Mouse (Mus musculus) forebrain, embryonic 16.5 days (tissue): ENCODE results near the gene Ppp4c. TPM values are rescaled to one million over a fixed set of nuclear protein-coding genes. Genes with fewer than 3 reads are reported as not detected.
A peak's percentile ranks its signal among the peaks of the same experiment; 100 is the strongest.

Experiments used
- ATAC-seq: fragments of 200-750 bp; cut with Nextera tagmentation; 2 replicates; pipeline ENCODE4 v1.8.0; 2017; ENCODE audit warnings: mild to moderate bottlenecking, moderate library complexity
- H3K27ac ChIP-seq: fragments of 300-500 bp; sonication (generic); 2 replicates; pipeline ENCODE4 v1.5.1; 2014; ENCODE audit warnings: low read length, control low read depth
- H3K27me3 ChIP-seq: fragments of 300-500 bp; sonication (generic); replicated peaks from 2 replicates; pipeline ENCODE4 v1.6.1; 2014; ENCODE audit warnings: low read length; ENCODE audit not compliant: control insufficient read depth, insufficient read depth
- H3K36me3 ChIP-seq: fragments of 300-500 bp; sonication (generic); 2 replicates; pipeline ENCODE4 v1.6.1; 2014; ENCODE audit not compliant: control insufficient read depth, insufficient read depth
- H3K4me1 ChIP-seq: fragments of 300-500 bp; sonication (generic); replicated peaks from 2 replicates; pipeline ENCODE4 v1.6.1; 2014; ENCODE audit warnings: low read length; ENCODE audit not compliant: control insufficient read depth, insufficient read depth
- H3K4me2 ChIP-seq: fragments of 300-500 bp; sonication (generic); 2 replicates; pipeline ENCODE4 v1.6.1; 2014; ENCODE audit warnings: mild to moderate bottlenecking, low read length, control low read depth
- H3K4me3 ChIP-seq: fragments of 300-500 bp; sonication (generic); replicated peaks from 2 replicates; pipeline ENCODE4 v1.5.1; 2014; ENCODE audit warnings: mild to moderate bottlenecking, low read length, control low read depth
- H3K9ac ChIP-seq: fragments of 300-500 bp; sonication (generic); replicated peaks from 2 replicates; pipeline ENCODE4 v1.6.1; 2014; ENCODE audit warnings: low read depth, low read length, control low read depth
- H3K9me3 ChIP-seq: fragments of 300-500 bp; sonication (generic); 2 replicates; pipeline ENCODE4 v1.6.1; 2016; ENCODE audit warnings: low read length; ENCODE audit not compliant: control insufficient read depth
- WGBS: fragments of 180-500 bp; shearing (Covaris S2); extraction: QIAGEN DNeasy Blood & Tissue Kit; methylation state at CpG from one replicate; pipeline ENCODE4 v1.1.7; 2014; 5-methylcytosine and 5-hydroxymethylcytosine counted together
- polyA plus RNA-seq: library from polyadenylated mRNA; unstranded; fragments of >200 nt; fragmentation: Nextera tagmentation; extraction: Ambion mirVana; gene quantifications from 2 replicates; pipeline ENCODE4 v1.2.1, GENCODE M21; 2015

Gene Ppp4c
- polyA plus RNA-seq, result 196 and 202 TPM in 2 replicates

- Histone ChIP-seq H3K9me3 (no peaks in the 10 kb centered on the region), H3K4me1 (peaks cover 23% of the 10 kb centered on the region), H3K27ac (peak within 1 kb of the TSS; percentile 87), H3K27me3 (no peaks in the 10 kb centered on the region), H3K4me2 (peak within 1 kb of the TSS; percentile 94), H3K4me3 (peak within 1 kb of the TSS; percentile 88), H3K9ac (peak within 1 kb of the TSS; percentile 78), H3K36me3 (peaks cover 27% of the 10 kb centered on the region)
- under 1% methylated on average over 73 of the region's 83 CpGs for WGBS
- peak; percentile 96 for ATAC-seq
These were observed at the start of gene Ppp4c for GRCm38 (mm10) chr7:126791851-126792720. Gene Ppp4c, minus strand, starts transcription at chr7:126792496.

GRCm38 (mm10) chr7:126833294-126833693 lies 41.0 kb upstream of the Ppp4c start:
- Histone ChIP-seq H3K9ac (no peak overlapping the region), H3K4me2 (no peak overlapping the region), H3K27ac (no peak overlapping the region), H3K9me3 (no peaks in the 10 kb centered on the region), H3K36me3 (no peaks in the 10 kb centered on the region), H3K27me3 (no peaks in the 10 kb centered on the region), H3K4me3 (no peak overlapping the region), H3K4me1 (peaks cover 6% of the 10 kb centered on the region)
- 100% methylated on average over 1 of the region's 1 CpGs for WGBS
- ATAC-seq, result no peak

- peak; percentile 92 for ATAC-seq
- H3K27ac ChIP-seq, result no peak overlapping the region
- WGBS, result under 1% methylated on average over 21 of the region's 21 CpGs
- peaks cover 6% of the 10 kb centered on the region for H3K4me1 ChIP-seq
- H3K36me3 ChIP-seq, result no peaks in the 10 kb centered on the region
- no peaks in the 10 kb centered on the region for H3K9me3 ChIP-seq
- peak overlapping the region; percentile 65 for H3K4me2 ChIP-seq
- H3K9ac ChIP-seq, result 0 out of 2 replicates have a peak overlapping the region, but pooled peaks have one; percentile 34
- peak overlapping the region; percentile 35 for H3K4me3 ChIP-seq
- H3K27me3 ChIP-seq, result no peaks in the 10 kb centered on the region
These were observed 39.8 kb upstream of the Ppp4c start for GRCm38 (mm10) chr7:126832036-126832598.

GRCm38 (mm10) chr7:126831539-126831938 lies 39.2 kb upstream of the Ppp4c start, which contains the start of gene 4930451I11Rik:
Gene 4930451I11Rik, minus strand, starts transcription at chr7:126831639.
- peak within 1 kb of the TSS; percentile 35 for H3K4me3 ChIP-seq
- 58% methylated on average over 5 of the region's 5 CpGs for WGBS
- no peaks in the 10 kb centered on the region for H3K27me3 ChIP-seq
- 0 out of 2 replicates have a peak within 1 kb of the TSS, but pooled peaks have one; percentile 34 for H3K9ac ChIP-seq
- peak within 1 kb of the TSS; percentile 65 for H3K4me2 ChIP-seq
- peaks cover 6% of the 10 kb centered on the region for H3K4me1 ChIP-seq
- H3K27ac ChIP-seq, result no peak within 1 kb of the TSS
- no peaks in the 10 kb centered on the region for H3K9me3 ChIP-seq
- H3K36me3 ChIP-seq, result no peaks in the 10 kb centered on the region
- ATAC-seq, result peak; percentile 43; the same call in 1 of the 2 replicates

GRCm38 (mm10) chr7:126825952-126826351 lies 33.7 kb upstream of the Ppp4c start:
- H3K27ac ChIP-seq, result no peak overlapping the region
- no peak overlapping the region for H3K4me2 ChIP-seq
- peaks cover 28% of the 10 kb centered on the region for H3K4me1 ChIP-seq
- no peak overlapping the region for H3K4me3 ChIP-seq
- H3K36me3 ChIP-seq, result no peaks in the 10 kb centered on the region
- no peak overlapping the region for H3K9ac ChIP-seq
- 80% methylated on average over 5 of the region's 5 CpGs for WGBS
- ATAC-seq, result no peak
- no peaks in the 10 kb centered on the region for H3K27me3 ChIP-seq
- no peaks in the 10 kb centered on the region for H3K9me3 ChIP-seq

- no peaks in the 10 kb centered on the region for H3K27me3 ChIP-seq
- no peak for ATAC-seq
- peaks cover 28% of the 10 kb centered on the region for H3K4me1 ChIP-seq
- H3K9ac ChIP-seq, result no peak overlapping the region
- 29% methylated on average over 8 of the region's 8 CpGs for WGBS
- H3K4me3 ChIP-seq, result no peak overlapping the region
- no peak overlapping the region for H3K27ac ChIP-seq
- H3K4me2 ChIP-seq, result no peak overlapping the region
- no peaks in the 10 kb centered on the region for H3K9me3 ChIP-seq
- H3K36me3 ChIP-seq, result no peaks in the 10 kb centered on the region
These were observed 33.1 kb upstream of the Ppp4c start for GRCm38 (mm10) chr7:126825403-126825802.

- ATAC-seq, result no peak
- Histone ChIP-seq H3K4me2 (peak overlapping the region; percentile 75), H3K9ac (peak overlapping the region; percentile 80), H3K36me3 (no peaks in the 10 kb centered on the region), H3K4me1 (peaks cover 28% of the 10 kb centered on the region), H3K9me3 (no peaks in the 10 kb centered on the region), H3K27ac (peak overlapping the region; percentile 9; the same call in 1 of the 2 replicates), H3K27me3 (no peaks in the 10 kb centered on the region), H3K4me3 (peak overlapping the region; percentile 79)
- WGBS, result 4% methylated on average over 10 of the region's 10 CpGs
These were observed 31.6 kb upstream of the Ppp4c start for GRCm38 (mm10) chr7:126823940-126824339.

GRCm38 (mm10) chr7:126823202-126823711 lies 31.0 kb upstream of the Ppp4c start:
- peak; percentile 83 for ATAC-seq
- peak overlapping the region; percentile 80 for H3K9ac ChIP-seq
- no peaks in the 10 kb centered on the region for H3K27me3 ChIP-seq
- peaks cover 28% of the 10 kb centered on the region for H3K4me1 ChIP-seq
- H3K27ac ChIP-seq, result peak overlapping the region; percentile 67; the same call in 1 of the 2 replicates
- H3K36me3 ChIP-seq, result no peaks in the 10 kb centered on the region
- under 1% methylated on average over 17 of the region's 19 CpGs for WGBS
- H3K4me3 ChIP-seq, result peak overlapping the region; percentile 79
- H3K9me3 ChIP-seq, result no peaks in the 10 kb centered on the region
- peak overlapping the region; percentile 75 for H3K4me2 ChIP-seq

GRCm38 (mm10) chr7:126822741-126823140 lies 30.4 kb upstream of the Ppp4c start:
- H3K27ac ChIP-seq, result no peak overlapping the region
- peak overlapping the region; percentile 79 for H3K4me3 ChIP-seq
- no peaks in the 10 kb centered on the region for H3K27me3 ChIP-seq
- H3K4me1 ChIP-seq, result peaks cover 28% of the 10 kb centered on the region
- H3K9ac ChIP-seq, result peak overlapping the region; percentile 80
- no peaks in the 10 kb centered on the region for H3K36me3 ChIP-seq
- peak overlapping the region; percentile 75 for H3K4me2 ChIP-seq
- no peaks in the 10 kb centered on the region for H3K9me3 ChIP-seq
- WGBS, result 20% methylated on average over 9 of the region's 9 CpGs
- peak; percentile 32 for ATAC-seq
